Mouse (Mus musculus): ENCODE data around the gene Htr2a. TPM values are rescaled to one million over a fixed set of nuclear protein-coding genes. Genes with fewer than 3 reads are reported as not detected.
A peak's percentile ranks its signal among the peaks of the same experiment; 100 is the strongest.

Htr2a gene
- total RNA-seq, 2 experiments from 2014 or later, result 0.15 to 0.31 TPM

GRCm38 (mm10) chr14:74691963-74692362, 51.3 kb downstream of the Htr2a start:
- no peak for DNase-seq

GRCm38 (mm10) chr14:74696766-74697165, 56.1 kb downstream of the Htr2a start:
- intact Hi-C loops (cut with DNase I), result no loop called here
- DNase-seq, result no peak

More at GRCm38 (mm10) chr14:74691963-74692362, 51.3 kb downstream of the Htr2a start:
- intact Hi-C loops (cut with DNase I), result no loop called here

GRCm38 (mm10) chr14:74697432-74697831, 56.8 kb downstream of the Htr2a start:
- intact Hi-C loops (cut with DNase I), result no loop called here
- no peak for DNase-seq

GRCm38 (mm10) chr14:74699241-74699640, 58.6 kb downstream of the Htr2a start:
- DNase-seq, result no peak
- intact Hi-C loops (cut with DNase I), result no loop called here

GRCm38 (mm10) chr14:74703930-74704329, 63.3 kb downstream of the Htr2a start:
- intact Hi-C loops (cut with DNase I), result no loop called here
- DNase-seq, result no peak

GRCm38 (mm10) chr14:74709054-74709453, 68.4 kb downstream of the Htr2a start:
- no peak for DNase-seq
- intact Hi-C loops (cut with DNase I), result no loop called here

- no peak for DNase-seq
- intact Hi-C loops (cut with DNase I), result no loop called here
These were observed 82.9 kb downstream of the Htr2a start for GRCm38 (mm10) chr14:74723541-74723940.

GRCm38 (mm10) chr14:74731221-74732078, 90.8 kb downstream of the Htr2a start:
- DNase-seq, result no peak
- intact Hi-C loops (cut with DNase I), result no loop called here

GRCm38 (mm10) chr14:74732079-74732783, 91.6 kb downstream of the Htr2a start, which contains the start of gene Esd:
Esd (plus strand) TSS chr14:74732297.
- intact Hi-C loops (cut with DNase I), result no loop called here
- peak; percentile 89 to 90 for DNase-seq

- intact Hi-C loops (cut with DNase I), result no loop called here
- no peak for DNase-seq
These were observed 92.8 kb downstream of the Htr2a start for GRCm38 (mm10) chr14:74733397-74733796.

- intact Hi-C loops (cut with DNase I), result no loop called here
- DNase-seq, result no peak
These were observed 94.8 kb downstream of the Htr2a start for GRCm38 (mm10) chr14:74735471-74735870.

- intact Hi-C loops (cut with DNase I), result no loop called here
- no peak for DNase-seq
These were observed 96.2 kb downstream of the Htr2a start for GRCm38 (mm10) chr14:74736850-74737249.

Other genes starting within 250 kb of the Htr2a start
- 10 to 100 TPM; 60.0 to 64.5 TPM for gene Esd, start 91.5 kb downstream of the Htr2a start, total RNA-seq (2021)